Mouse (Mus musculus) myocyte (in vitro differentiated cells): ENCODE measurements around the gene Scand1. TPM values are rescaled to one million over a fixed set of nuclear protein-coding genes. Genes with fewer than 3 reads are reported as not detected.

Source experiments
- H3K27me3 ChIP-seq: one replicate; pipeline ENCODE4 v1.6.1; 2011; ENCODE audit not compliant: control insufficient read depth, insufficient read depth, insufficient read length
- H3K36me3 ChIP-seq: one replicate; pipeline ENCODE4 v1.6.1; 2011; ENCODE audit not compliant: control insufficient read depth, insufficient read depth
- H3K4me2 ChIP-seq: one replicate; pipeline ENCODE4 v1.6.1; 2011; ENCODE audit warnings: low read depth, control low read depth
- H3K4me3 ChIP-seq: one replicate; pipeline ENCODE4 v1.5.1; 2011; ENCODE audit warnings: mild to moderate bottlenecking, control low read depth, moderate library complexity
- H3K79me2 ChIP-seq: one replicate; pipeline ENCODE4 v1.6.1; 2011; ENCODE audit not compliant: control insufficient read depth, insufficient read depth
- H3ac ChIP-seq: one replicate; pipeline ENCODE4 v1.6.1; 2011; ENCODE audit not compliant: control insufficient read depth, insufficient read length
- CEBPB ChIP-seq: IDR thresholded peaks from 2 replicates; pipeline ENCODE4 v1.6.1; 2011; ENCODE audit warnings: mild to moderate bottlenecking, moderate library complexity; ENCODE audit not compliant: poor library complexity, insufficient read depth, severe bottlenecking
- E2F4 ChIP-seq: IDR thresholded peaks from one replicate; pipeline ENCODE4 v1.6.1; 2011; ENCODE audit warnings: mild to moderate bottlenecking, control low read depth, moderate library complexity; ENCODE audit not compliant: insufficient read depth
- MAX ChIP-seq: IDR thresholded peaks from one replicate; pipeline ENCODE4 v1.6.1; 2011; ENCODE audit warnings: low read depth, mild to moderate bottlenecking, control low read depth
- MYOD1 ChIP-seq, 3 experiments: IDR thresholded peaks; one replicate each; pipeline ENCODE4 v1.6.1; 2011; ENCODE audit warnings: control low read depth in 2 of 3, low read depth in 2 of 3, mild to moderate bottlenecking in 2 of 3, moderate library complexity in 1 of 3; ENCODE audit not compliant: insufficient read length in 2 of 3, control insufficient read depth in 1 of 3
- MYOG ChIP-seq, 3 experiments: IDR thresholded peaks; one replicate each; pipeline ENCODE4 v1.6.1; 2011; ENCODE audit warnings: control low read depth in 2 of 3, low read depth in 2 of 3, mild to moderate bottlenecking in 2 of 3; ENCODE audit not compliant: insufficient read length in 2 of 3, control insufficient read depth in 1 of 3, insufficient read depth in 1 of 3
- POLR2A ChIP-seq: IDR thresholded peaks from one replicate; pipeline ENCODE4 v1.6.1; 2011; ENCODE audit warnings: low read depth, mild to moderate bottlenecking, control low read depth, moderate library complexity; ENCODE audit not compliant: insufficient read length
- POLR2AphosphoS2 ChIP-seq: IDR thresholded peaks from one replicate; pipeline ENCODE4 v1.6.1; 2011; ENCODE audit warnings: low read depth, control low read depth; ENCODE audit not compliant: insufficient read length
- REST ChIP-seq: IDR thresholded peaks from one replicate; pipeline ENCODE4 v1.6.1; 2011; ENCODE audit warnings: mild to moderate bottlenecking, control low read depth, moderate library complexity; ENCODE audit not compliant: insufficient read depth, insufficient read length
- SRF ChIP-seq: IDR thresholded peaks from one replicate; pipeline ENCODE4 v1.6.1; 2011; ENCODE audit warnings: low read depth; ENCODE audit not compliant: control insufficient read depth, insufficient read length
- TCF12 ChIP-seq: IDR thresholded peaks from one replicate; pipeline ENCODE4 v1.6.1; 2011; ENCODE audit warnings: mild to moderate bottlenecking, control low read depth; ENCODE audit not compliant: poor library complexity, insufficient read depth, severe bottlenecking
- TCF3 ChIP-seq: IDR thresholded peaks from one replicate; pipeline ENCODE4 v1.6.1; 2011; ENCODE audit warnings: low read depth, control low read depth; ENCODE audit not compliant: insufficient read length
- USF1 ChIP-seq: IDR thresholded peaks from one replicate; pipeline ENCODE4 v1.6.1; 2011; ENCODE audit warnings: low read depth, mild to moderate bottlenecking, control low read depth, moderate library complexity
- polyA plus RNA-seq: library from polyadenylated mRNA; unstranded; fragments of >200 nt; fragmentation: generic; extraction: Trizol; gene quantifications from one replicate; pipeline ENCODE4 v1.2.1, GENCODE M21; 2012; ENCODE audit warnings: missing spikeins

Gene Scand1
- polyA plus RNA-seq, 1 experiment: 167 TPM

DNA sequence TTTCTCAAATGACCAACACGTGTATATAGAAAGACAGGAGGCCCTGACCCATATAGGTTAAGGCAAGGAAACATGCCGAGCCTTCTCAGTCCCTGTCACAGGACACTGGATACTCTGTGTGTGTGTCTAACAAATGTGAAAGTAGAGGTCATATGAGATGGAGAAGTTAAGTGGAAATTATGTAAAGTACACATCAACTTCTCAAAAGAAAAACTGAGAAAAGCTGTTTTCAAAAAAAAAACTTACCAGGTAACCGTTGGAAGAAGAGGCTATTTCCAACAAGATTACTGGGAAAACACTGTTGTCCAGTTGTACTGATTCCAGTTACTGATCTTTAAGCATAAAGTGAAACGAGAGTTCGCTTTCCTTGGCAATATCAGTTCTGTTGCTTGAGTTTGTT is 1.6 kb downstream of the Scand1 start:
- no peak overlapping the region for H3ac ChIP-seq
- no peak for TF ChIP-seq MYOG (IDR thresholded peaks at IDR 0.05; ENCODE audit: control insufficient read depth in 1 of 3, insufficient read depth in 1 of 3, insufficient read length in 2 of 3, low read depth in 2 of 3)
- no peak for TF ChIP-seq CEBPB
- no peak for TF ChIP-seq USF1
- no peak overlapping the region for H3K4me2 ChIP-seq
- no peak overlapping the region for H3K4me3 ChIP-seq
- no peaks in the 10 kb centered on the region for H3K79me2 ChIP-seq
- peaks cover 2% of the 10 kb centered on the region for H3K36me3 ChIP-seq
- no peaks in the 10 kb centered on the region for H3K27me3 ChIP-seq

DNA sequence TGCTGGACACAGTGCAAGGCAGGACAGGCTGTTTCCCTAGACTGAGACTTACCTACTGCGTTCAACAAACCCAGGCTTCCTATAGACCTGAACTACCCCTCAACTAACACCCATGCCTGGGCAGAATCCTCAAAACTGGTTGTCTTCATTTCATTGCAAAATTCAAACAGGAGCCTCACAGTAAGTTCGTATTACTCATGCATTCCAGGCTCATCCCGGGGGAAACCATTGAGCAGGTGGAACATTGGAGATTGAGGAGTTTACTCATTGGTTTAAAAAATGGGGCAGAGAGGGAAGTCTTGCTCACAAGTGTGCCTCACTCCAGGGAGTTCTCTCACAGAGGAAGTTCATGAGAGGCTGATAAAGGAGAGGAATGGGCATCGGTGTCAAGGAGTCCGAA is 2.0 kb downstream of the Scand1 start:
- H3K79me2 ChIP-seq: no peaks in the 10 kb centered on the region
- no peak for TF ChIP-seq MYOD1 (IDR thresholded peaks at IDR 0.05; ENCODE audit: control insufficient read depth in 1 of 3, insufficient read length in 2 of 3, low read depth in 2 of 3)
- TF ChIP-seq TCF3: no peak
- no peak for TF ChIP-seq E2F4
- no peak for TF ChIP-seq TCF12
- TF ChIP-seq MAX: no peak
- TF ChIP-seq CEBPB: no peak
- no peak for TF ChIP-seq USF1
- peaks cover 3% of the 10 kb centered on the region for H3K36me3 ChIP-seq
- H3K4me2 ChIP-seq: no peak overlapping the region
- H3ac ChIP-seq: no peak overlapping the region
- H3K27me3 ChIP-seq: no peaks in the 10 kb centered on the region
- H3K4me3 ChIP-seq: no peak overlapping the region

DNA sequence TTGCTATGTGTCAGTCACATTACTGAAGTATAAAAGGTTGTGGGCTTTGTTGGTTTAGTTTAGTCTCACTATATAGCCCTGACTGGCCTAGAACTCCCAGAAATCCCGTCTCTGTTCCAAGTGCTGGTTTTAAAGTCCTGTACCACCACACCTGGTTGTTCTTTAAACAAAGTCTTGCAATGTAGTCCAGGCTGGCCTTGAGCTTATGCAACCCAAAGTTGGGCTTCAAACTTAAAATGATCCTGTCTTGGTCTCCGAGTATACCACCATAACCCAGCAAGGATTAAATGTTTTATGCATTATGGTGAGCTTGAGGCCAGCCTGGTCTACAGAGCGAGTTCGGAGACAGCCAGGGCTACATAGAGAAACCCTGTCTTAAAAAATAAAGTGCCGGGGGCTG is 2.6 kb downstream of the Scand1 start:
- H3ac ChIP-seq: no peak overlapping the region
- H3K4me3 ChIP-seq: no peak overlapping the region
- peaks cover 5% of the 10 kb centered on the region for H3K36me3 ChIP-seq
- no peak overlapping the region for H3K4me2 ChIP-seq
- H3K79me2 ChIP-seq: no peaks in the 10 kb centered on the region
- H3K27me3 ChIP-seq: no peaks in the 10 kb centered on the region
- TF ChIP-seq POLR2AphosphoS2 (no peak), USF1 (no peak), CEBPB (no peak), TCF3 (no peak), REST (no peak), E2F4 (no peak), POLR2A (no peak), SRF (no peak), TCF12 (no peak), MYOD1 (IDR thresholded peaks at IDR 0.05; ENCODE audit: control insufficient read depth in 1 of 3, insufficient read length in 2 of 3, low read depth in 2 of 3) (no peak), MAX (no peak), MYOG (IDR thresholded peaks at IDR 0.05; ENCODE audit: control insufficient read depth in 1 of 3, insufficient read depth in 1 of 3, insufficient read length in 2 of 3, low read depth in 2 of 3) (no peak)

DNA sequence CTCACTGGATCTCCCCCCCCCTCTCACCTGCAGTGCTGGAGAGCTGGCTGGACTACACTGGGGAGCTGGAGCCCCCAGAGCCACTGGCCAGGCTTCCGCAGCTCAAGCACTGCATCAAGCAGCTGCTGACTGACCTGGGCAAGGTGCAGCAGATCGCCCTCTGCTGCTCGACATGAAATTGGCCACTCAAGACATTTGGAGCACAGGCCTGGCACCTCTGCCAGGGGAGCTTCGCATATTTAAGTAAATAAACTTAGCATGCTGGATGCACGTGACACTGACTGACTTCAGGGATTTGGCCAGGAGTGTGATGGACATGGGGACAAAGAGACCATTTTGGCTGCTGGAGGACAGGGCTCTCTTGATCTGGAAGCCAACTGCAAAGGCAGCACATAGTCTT is 5.2 kb downstream of the Scand1 start:
- Histone ChIP-seq H3K27me3 (no peaks in the 10 kb centered on the region), H3K36me3 (peaks cover 13% of the 10 kb centered on the region), H3K4me2 (no peak overlapping the region), H3K4me3 (no peak overlapping the region), H3K79me2 (no peaks in the 10 kb centered on the region), H3ac (no peak overlapping the region)
- TF ChIP-seq MAX: no peak
- peak in 1 of 3 experiments; percentile 27 for TF ChIP-seq MYOD1 (IDR thresholded peaks at IDR 0.05; ENCODE audit: control insufficient read depth in 1 of 3, insufficient read length in 2 of 3, low read depth in 2 of 3)
- TF ChIP-seq MYOG (IDR thresholded peaks at IDR 0.05; ENCODE audit: control insufficient read depth in 1 of 3, insufficient read depth in 1 of 3, insufficient read length in 2 of 3, low read depth in 2 of 3): peak in 1 of 3 experiments; percentile 23
- TF ChIP-seq POLR2A: no peak

DNA sequence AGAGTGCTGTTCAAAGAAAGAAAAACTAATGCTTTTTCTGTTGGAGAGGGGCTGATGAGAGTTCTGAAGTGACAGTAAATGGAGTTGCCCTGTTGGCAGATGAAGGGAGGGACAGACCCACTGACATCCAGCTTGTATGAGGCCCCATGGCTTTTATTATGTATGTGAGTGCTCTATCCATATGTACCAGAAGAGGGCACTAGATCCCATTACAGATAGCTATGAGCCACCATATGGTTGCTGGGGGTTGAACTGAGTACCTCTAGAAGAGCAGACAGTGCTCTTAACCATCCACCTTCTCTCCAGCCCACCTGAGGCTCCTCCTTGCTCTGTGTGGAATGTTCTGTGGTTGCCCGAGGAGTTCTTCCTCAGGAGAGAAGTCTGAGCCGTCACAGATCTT is 6.7 kb downstream of the Scand1 start:
- peaks cover 13% of the 10 kb centered on the region for H3K36me3 ChIP-seq
- H3K4me2 ChIP-seq: no peak overlapping the region
- H3K79me2 ChIP-seq: no peaks in the 10 kb centered on the region
- TF ChIP-seq REST (no peak), MAX (no peak), USF1 (no peak), MYOG (IDR thresholded peaks at IDR 0.05; ENCODE audit: control insufficient read depth in 1 of 3, insufficient read depth in 1 of 3, insufficient read length in 2 of 3, low read depth in 2 of 3) (no peak), CEBPB (no peak), E2F4 (no peak), POLR2AphosphoS2 (no peak), TCF3 (no peak), MYOD1 (IDR thresholded peaks at IDR 0.05; ENCODE audit: control insufficient read depth in 1 of 3, insufficient read length in 2 of 3, low read depth in 2 of 3) (no peak), TCF12 (no peak), POLR2A (no peak), SRF (no peak)
- no peak overlapping the region for H3ac ChIP-seq
- no peak overlapping the region for H3K4me3 ChIP-seq
- no peaks in the 10 kb centered on the region for H3K27me3 ChIP-seq
